8 mouse cellular contexts compared by ENCODE assay signal in genomic region chr15:91907046-91907445, GRCm38 (mm10).
A peak's percentile ranks its signal among the peaks of the same experiment; 100 is the strongest.
DNase-seq lines count a peak whose midpoint lies in the region.

No protein-coding gene starts in this region.

- peak; percentile 33 for DNase-seq in adrenal gland, postnatal 25 days
- peak; percentile 44 to 59 for DNase-seq in frontal cortex, postnatal 10 days (ENCODE audit: low spot score in 2 of 2)
- peak; percentile 31 for DNase-seq in heart, adult 8-10 months (ENCODE audit: low spot score)
- peak; percentile 9 to 14 for DNase-seq in kidney, postnatal 36 days
- DNase-seq in left cerebral cortex, adult 9 months (ENCODE audit: low spot score in 2 of 2) = peak; percentile 32 to 42
- DNase-seq in ovary, adult 18-20 months (ENCODE audit: low spot score) = peak; percentile 51
- peak; percentile 60 to 89 for DNase-seq in spleen, postnatal 4 days (ENCODE audit: low spot score in 2 of 2)
- peak; percentile 28 to 44 for DNase-seq in urinary bladder, postnatal 36 days (ENCODE audit: low spot score in 2 of 2)

Comparison
In these comparisons a context has a peak if more than half of its experiments do, and no peak if none do; other contexts are left out.
1. Peak in every context shown above with its lines: DNase-seq.
2. DNase-seq: peak in every context shown above with its lines; median percentile 74 in spleen, postnatal 4 days; 52 in frontal cortex, postnatal 10 days; 51 in ovary, adult 18-20 months; 37 in left cerebral cortex, adult 9 months; 36 in urinary bladder, postnatal 36 days; 33 in adrenal gland, postnatal 25 days; 31 in heart, adult 8-10 months; 12 in kidney, postnatal 36 days.